Mouse (Mus musculus) myocyte (in vitro differentiated cells): ENCODE results near the gene Trabd2b. TPM values are rescaled to one million over a fixed set of nuclear protein-coding genes. Genes with fewer than 3 reads are reported as not detected.

Experiments
- H3K27me3 ChIP-seq: one replicate; pipeline ENCODE4 v1.6.1; 2011; ENCODE audit not compliant: control insufficient read depth, insufficient read depth, insufficient read length
- H3K36me3 ChIP-seq: one replicate; pipeline ENCODE4 v1.6.1; 2011; ENCODE audit not compliant: control insufficient read depth, insufficient read depth
- H3K4me2 ChIP-seq: one replicate; pipeline ENCODE4 v1.6.1; 2011; ENCODE audit warnings: low read depth, control low read depth
- H3K4me3 ChIP-seq: one replicate; pipeline ENCODE4 v1.5.1; 2011; ENCODE audit warnings: mild to moderate bottlenecking, control low read depth, moderate library complexity
- H3K79me2 ChIP-seq: one replicate; pipeline ENCODE4 v1.6.1; 2011; ENCODE audit not compliant: control insufficient read depth, insufficient read depth
- H3ac ChIP-seq: one replicate; pipeline ENCODE4 v1.6.1; 2011; ENCODE audit not compliant: control insufficient read depth, insufficient read length
- CEBPB ChIP-seq: IDR thresholded peaks from 2 replicates; pipeline ENCODE4 v1.6.1; 2011; ENCODE audit warnings: mild to moderate bottlenecking, moderate library complexity; ENCODE audit not compliant: poor library complexity, insufficient read depth, severe bottlenecking
- E2F4 ChIP-seq: IDR thresholded peaks from one replicate; pipeline ENCODE4 v1.6.1; 2011; ENCODE audit warnings: mild to moderate bottlenecking, control low read depth, moderate library complexity; ENCODE audit not compliant: insufficient read depth
- MAX ChIP-seq: IDR thresholded peaks from one replicate; pipeline ENCODE4 v1.6.1; 2011; ENCODE audit warnings: low read depth, mild to moderate bottlenecking, control low read depth
- MYOD1 ChIP-seq, 3 experiments: IDR thresholded peaks; one replicate each; pipeline ENCODE4 v1.6.1; 2011; ENCODE audit warnings: control low read depth in 2 of 3, low read depth in 2 of 3, mild to moderate bottlenecking in 2 of 3, moderate library complexity in 1 of 3; ENCODE audit not compliant: insufficient read length in 2 of 3, control insufficient read depth in 1 of 3
- MYOG ChIP-seq, 3 experiments: IDR thresholded peaks; one replicate each; pipeline ENCODE4 v1.6.1; 2011; ENCODE audit warnings: control low read depth in 2 of 3, low read depth in 2 of 3, mild to moderate bottlenecking in 2 of 3; ENCODE audit not compliant: insufficient read length in 2 of 3, control insufficient read depth in 1 of 3, insufficient read depth in 1 of 3
- POLR2A ChIP-seq: IDR thresholded peaks from one replicate; pipeline ENCODE4 v1.6.1; 2011; ENCODE audit warnings: low read depth, mild to moderate bottlenecking, control low read depth, moderate library complexity; ENCODE audit not compliant: insufficient read length
- POLR2AphosphoS2 ChIP-seq: IDR thresholded peaks from one replicate; pipeline ENCODE4 v1.6.1; 2011; ENCODE audit warnings: low read depth, control low read depth; ENCODE audit not compliant: insufficient read length
- REST ChIP-seq: IDR thresholded peaks from one replicate; pipeline ENCODE4 v1.6.1; 2011; ENCODE audit warnings: mild to moderate bottlenecking, control low read depth, moderate library complexity; ENCODE audit not compliant: insufficient read depth, insufficient read length
- SRF ChIP-seq: IDR thresholded peaks from one replicate; pipeline ENCODE4 v1.6.1; 2011; ENCODE audit warnings: low read depth; ENCODE audit not compliant: control insufficient read depth, insufficient read length
- TCF12 ChIP-seq: IDR thresholded peaks from one replicate; pipeline ENCODE4 v1.6.1; 2011; ENCODE audit warnings: mild to moderate bottlenecking, control low read depth; ENCODE audit not compliant: poor library complexity, insufficient read depth, severe bottlenecking
- TCF3 ChIP-seq: IDR thresholded peaks from one replicate; pipeline ENCODE4 v1.6.1; 2011; ENCODE audit warnings: low read depth, control low read depth; ENCODE audit not compliant: insufficient read length
- USF1 ChIP-seq: IDR thresholded peaks from one replicate; pipeline ENCODE4 v1.6.1; 2011; ENCODE audit warnings: low read depth, mild to moderate bottlenecking, control low read depth, moderate library complexity
- polyA plus RNA-seq: library from polyadenylated mRNA; unstranded; fragments of >200 nt; fragmentation: generic; extraction: Trizol; gene quantifications from one replicate; pipeline ENCODE4 v1.2.1, GENCODE M21; 2012; ENCODE audit warnings: missing spikeins

Gene Trabd2b
- polyA plus RNA-seq, 1 experiment = 0.79 TPM

DNA sequence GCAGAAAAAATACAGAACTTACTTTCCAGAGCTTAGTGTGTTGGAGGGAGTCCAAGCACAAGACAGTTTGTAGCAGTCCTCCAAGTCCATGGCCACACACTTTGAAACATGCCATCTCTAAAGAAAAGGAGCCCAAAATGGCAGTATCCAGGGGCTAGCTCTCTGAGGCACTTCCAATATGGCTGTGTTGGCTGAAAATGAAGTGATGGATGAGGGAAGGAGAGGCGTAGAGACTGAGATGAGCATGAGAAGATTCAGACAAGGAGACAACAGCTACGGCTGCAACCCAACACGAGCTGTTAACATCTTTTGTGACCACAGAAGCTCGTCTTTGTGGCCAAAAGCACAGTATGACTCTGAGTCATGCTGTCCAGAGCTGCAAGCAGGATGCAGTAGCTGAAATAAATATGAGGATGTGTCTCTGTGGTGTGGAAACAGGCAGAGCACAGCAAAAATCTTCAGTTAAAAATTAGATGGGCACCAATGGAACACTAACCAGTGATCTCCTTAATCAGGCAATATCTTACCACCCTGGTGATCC lies 27.0 kb upstream of the Trabd2b start:
- peaks cover 16% of the 10 kb centered on the region for H3K27me3 ChIP-seq
- peak overlapping the region; percentile 50 for H3K4me2 ChIP-seq
- no peak overlapping the region for H3ac ChIP-seq
- H3K79me2 ChIP-seq = no peaks in the 10 kb centered on the region
- TF ChIP-seq CEBPB (0 out of 2 replicates have a peak, but pooled peaks have one; percentile 50), MAX (no peak)
- no peaks in the 10 kb centered on the region for H3K36me3 ChIP-seq
- no peak overlapping the region for H3K4me3 ChIP-seq

DNA sequence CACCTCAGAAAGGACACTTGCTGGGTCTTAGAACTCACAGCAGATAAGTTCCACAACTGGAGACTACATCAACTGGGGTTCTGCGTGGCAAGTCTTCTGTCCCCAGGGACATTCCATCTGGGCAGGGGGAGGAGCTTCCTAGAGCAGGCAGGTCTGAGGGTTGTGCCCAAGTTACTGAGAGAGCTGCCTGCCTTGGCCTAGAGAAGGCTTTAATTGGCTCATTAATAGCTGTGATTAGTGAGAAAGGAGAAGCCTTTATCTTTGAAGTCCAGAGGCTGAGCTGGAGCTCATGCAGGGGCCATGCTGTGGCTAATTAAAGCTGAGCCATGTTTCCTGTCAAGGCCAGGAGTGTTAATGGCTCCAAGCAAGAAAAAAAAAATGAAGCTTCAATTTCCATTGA lies 23.9 kb upstream of the Trabd2b start:
- H3K79me2 ChIP-seq = no peaks in the 10 kb centered on the region
- H3K4me3 ChIP-seq = no peak overlapping the region
- H3K4me2 ChIP-seq = no peak overlapping the region
- H3ac ChIP-seq = no peak overlapping the region
- H3K27me3 ChIP-seq = peaks cover 4% of the 10 kb centered on the region
- no peaks in the 10 kb centered on the region for H3K36me3 ChIP-seq
- TF ChIP-seq TCF12 = no peak
- TF ChIP-seq MYOG (IDR thresholded peaks at IDR 0.05; ENCODE audit: control insufficient read depth in 1 of 3, insufficient read depth in 1 of 3, insufficient read length in 2 of 3, low read depth in 2 of 3) = no peak
- no peak for TF ChIP-seq USF1
- no peak for TF ChIP-seq SRF
- no peak for TF ChIP-seq REST
- TF ChIP-seq TCF3 = no peak
- no peak for TF ChIP-seq POLR2AphosphoS2
- TF ChIP-seq MAX = no peak
- no peak for TF ChIP-seq E2F4
- TF ChIP-seq POLR2A = no peak
- no peak for TF ChIP-seq MYOD1 (IDR thresholded peaks at IDR 0.05; ENCODE audit: control insufficient read depth in 1 of 3, insufficient read length in 2 of 3, low read depth in 2 of 3)
- no peak for TF ChIP-seq CEBPB

GRCm38 (mm10) chr4:114385236-114385635 lies 21.3 kb upstream of the Trabd2b start:
- H3K4me3 ChIP-seq = no peak overlapping the region
- TF ChIP-seq USF1 = no peak
- TF ChIP-seq TCF3 = no peak
- TF ChIP-seq CEBPB = no peak
- no peak for TF ChIP-seq MAX
- TF ChIP-seq MYOD1 (IDR thresholded peaks at IDR 0.05; ENCODE audit: control insufficient read depth in 1 of 3, insufficient read length in 2 of 3, low read depth in 2 of 3) = no peak
- TF ChIP-seq SRF = no peak
- no peak for TF ChIP-seq POLR2A
- TF ChIP-seq REST = no peak
- no peak for TF ChIP-seq TCF12
- TF ChIP-seq E2F4 = no peak
- no peak for TF ChIP-seq POLR2AphosphoS2
- TF ChIP-seq MYOG (IDR thresholded peaks at IDR 0.05; ENCODE audit: control insufficient read depth in 1 of 3, insufficient read depth in 1 of 3, insufficient read length in 2 of 3, low read depth in 2 of 3) = no peak
- H3ac ChIP-seq = no peak overlapping the region

DNA sequence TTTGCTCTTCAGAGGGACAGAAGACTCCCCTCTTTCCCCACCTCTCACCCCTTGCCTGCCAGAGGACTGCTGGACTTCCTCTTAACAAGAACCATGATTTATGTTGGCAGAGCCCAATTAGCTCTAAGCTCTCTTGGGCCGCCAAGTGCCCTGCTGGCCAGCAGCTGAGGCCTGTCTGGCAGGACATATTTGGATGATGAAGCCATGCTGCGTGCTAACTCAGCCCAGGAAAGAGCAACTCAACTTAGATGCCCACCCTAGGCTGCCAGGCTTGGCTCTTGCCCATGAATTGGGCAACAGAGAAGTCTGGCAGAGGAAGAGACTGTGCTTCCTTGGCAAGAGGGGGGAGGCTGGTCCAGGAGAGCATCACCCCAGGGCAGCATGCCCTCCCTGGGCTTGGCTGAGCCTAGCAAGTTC lies 20.1 kb upstream of the Trabd2b start:
- TF ChIP-seq POLR2A (no peak), CEBPB (peak; percentile 44; the same call in 1 of the 2 replicates)
- Histone ChIP-seq H3K4me2 (no peak overlapping the region), H3ac (no peak overlapping the region)

More at GRCm38 (mm10) chr4:114385236-114385635, 21.3 kb upstream of the Trabd2b start:
- Histone ChIP-seq H3K36me3 (no peaks in the 10 kb centered on the region), H3K27me3 (peaks cover 4% of the 10 kb centered on the region), H3K79me2 (no peaks in the 10 kb centered on the region), H3K4me2 (no peak overlapping the region)

GRCm38 (mm10) chr4:114387527-114388135 lies 18.9 kb upstream of the Trabd2b start:
- Histone ChIP-seq H3ac (no peak overlapping the region), H3K79me2 (no peaks in the 10 kb centered on the region), H3K27me3 (peaks cover 2% of the 10 kb centered on the region), H3K4me2 (no peak overlapping the region), H3K4me3 (no peak overlapping the region), H3K36me3 (no peaks in the 10 kb centered on the region)
- TF ChIP-seq TCF3 = no peak
- no peak for TF ChIP-seq E2F4
- TF ChIP-seq MYOD1 (IDR thresholded peaks at IDR 0.05; ENCODE audit: control insufficient read depth in 1 of 3, insufficient read length in 2 of 3, low read depth in 2 of 3) = no peak
- no peak for TF ChIP-seq TCF12
- no peak for TF ChIP-seq MAX
- no peak for TF ChIP-seq POLR2A
- TF ChIP-seq MYOG (IDR thresholded peaks at IDR 0.05; ENCODE audit: control insufficient read depth in 1 of 3, insufficient read depth in 1 of 3, insufficient read length in 2 of 3, low read depth in 2 of 3) = no peak
- no peak for TF ChIP-seq POLR2AphosphoS2
- no peak for TF ChIP-seq REST
- no peak for TF ChIP-seq USF1
- no peak for TF ChIP-seq CEBPB
- TF ChIP-seq SRF = no peak

More for the DNA sequence above, 20.1 kb upstream of the Trabd2b start:
- no peaks in the 10 kb centered on the region for H3K79me2 ChIP-seq
- H3K36me3 ChIP-seq = no peaks in the 10 kb centered on the region
- H3K4me3 ChIP-seq = no peak overlapping the region
- H3K27me3 ChIP-seq = peaks cover 4% of the 10 kb centered on the region
